In the genomic region with DNA sequence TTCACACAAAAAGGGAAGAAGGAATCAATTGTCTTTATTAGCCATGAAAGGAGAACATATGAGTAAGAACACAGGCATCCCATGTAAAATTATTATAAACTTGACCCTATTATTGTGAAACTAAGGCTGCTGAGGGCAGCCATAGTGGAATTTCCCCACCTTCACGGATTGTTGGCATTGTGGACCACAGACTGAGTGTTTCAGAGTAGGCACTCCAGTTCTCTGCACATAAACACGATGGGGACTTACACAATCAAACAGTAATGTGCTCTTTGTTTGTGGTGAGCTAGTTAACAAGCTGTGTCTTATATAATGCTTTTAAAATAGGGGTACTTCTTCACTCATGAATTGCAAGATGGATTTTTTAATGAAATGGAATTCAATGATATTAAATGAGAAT, we compare ENCODE assay signal across 26 mouse cellular contexts. TPM values are rescaled to one million over a fixed set of nuclear protein-coding genes. Genes with fewer than 3 reads are reported as not detected.
DNase-seq lines count a peak whose midpoint lies in the region; ATAC-seq and TF ChIP-seq lines count a peak whose summit lies in the region.
"Had no signal": no experiment of that assay in that cellular context is flagged by ENCODE, and none has a peak within 500 bp of the region (broad histone marks: within the 10 kb centered on the region; RNA-seq: fewer than 3 reads in every experiment).

No protein-coding gene starts in this region.

- peak; percentile 76 for ATAC-seq in lung, postnatal 0 days
- peak; percentile 92 for ATAC-seq in granulocyte monocyte progenitor cell, adult 5-6 weeks (replicated peaks; ENCODE audit: poor library complexity, severe bottlenecking)
- ATAC-seq in megakaryocyte progenitor cell, adult 5-6 weeks (replicated peaks; ENCODE audit: poor library complexity): peak; percentile 68
- ATAC-seq: activated CD4-positive, CD25-positive, alpha-beta regulatory T cell, adult 4 months; forebrain, embryonic 14.5 days; forebrain, postnatal 0 days; hindbrain, postnatal 0 days had no signal

- no peaks in the 10 kb centered on the region for H3K36me3 ChIP-seq in lung, postnatal 0 days (ENCODE audit: insufficient read depth, low read length)
- H3K36me3 ChIP-seq in forebrain, embryonic 10.5 days (replicated peaks): peaks cover 50% of the 10 kb centered on the region

- no peak overlapping the region for H3K27ac ChIP-seq in lung, postnatal 0 days (ENCODE audit: low read length)
- H3K27ac ChIP-seq in forebrain, embryonic 10.5 days: no peak overlapping the region
- H3K27ac ChIP-seq: embryonic facial prominence, embryonic 10.5 days; embryonic facial prominence, embryonic 13.5 days; heart, adult 2 months; heart, embryonic 10.5 days; heart, embryonic 13.5 days; hindbrain, embryonic 14.5 days; hindbrain, postnatal 0 days had no signal

- no peak overlapping the region for H3K4me2 ChIP-seq in lung, postnatal 0 days (replicated peaks; ENCODE audit: low read depth, low read length)
- H3K4me2 ChIP-seq: embryonic facial prominence, embryonic 13.5 days; heart, embryonic 13.5 days; hindbrain, embryonic 14.5 days had no signal

- WGBS in lung, postnatal 0 days: 54% methylated on average over 2 of the region's 2 CpGs
- WGBS in forebrain, embryonic 10.5 days: 92% methylated on average over 2 of the region's 2 CpGs

- no peak overlapping the region for H3K9ac ChIP-seq in lung, postnatal 0 days (replicated peaks; ENCODE audit: low read depth)
- H3K9ac ChIP-seq: embryonic facial prominence, embryonic 13.5 days; forebrain, postnatal 0 days; heart, embryonic 13.5 days; hindbrain, embryonic 14.5 days had no signal

- TF ChIP-seq EP300 in lung, postnatal 0 days (IDR thresholded peaks at IDR 0.05): peak; percentile 11; the same call in 1 of the 2 replicates

- no peaks in the 10 kb centered on the region for H3K27me3 ChIP-seq in lung, postnatal 0 days (replicated peaks; ENCODE audit: insufficient read depth, low read length)
- H3K27me3 ChIP-seq in forebrain, embryonic 10.5 days (ENCODE audit: poor library complexity, severe bottlenecking): no peaks in the 10 kb centered on the region
- H3K27me3 ChIP-seq: embryonic facial prominence, embryonic 13.5 days; heart, embryonic 13.5 days had no signal

- H3K4me3 ChIP-seq in lung, postnatal 0 days (ENCODE audit: low read depth, low read length): no peak overlapping the region
- no peak overlapping the region for H3K4me3 ChIP-seq in forebrain, embryonic 10.5 days
- H3K4me3 ChIP-seq: embryonic facial prominence, embryonic 10.5 days; embryonic facial prominence, embryonic 13.5 days; erythroblast, embryonic 14.5 days; heart, adult 2 months; heart, embryonic 10.5 days; heart, embryonic 13.5 days had no signal

- no peaks in the 10 kb centered on the region for H3K9me3 ChIP-seq in lung, postnatal 0 days (ENCODE audit: low read length)
- H3K9me3 ChIP-seq in forebrain, embryonic 10.5 days: peaks cover 10% of the 10 kb centered on the region; the same call in 1 of the 2 replicates
- H3K9me3 ChIP-seq: heart, embryonic 10.5 days; heart, embryonic 13.5 days had no signal

- DNase-seq in lung, postnatal 0 days (ENCODE audit: low spot score): peak; percentile 53
- DNase-seq in lung, postnatal 4 days: no peak
- peak; percentile 11 for DNase-seq in adipocyte (ENCODE audit: low spot score)
- no peak for DNase-seq in frontal cortex, adult 2 months (ENCODE audit: extremely low spot score in 1 of 2, low spot score in 1 of 2)
- DNase-seq in forebrain, embryonic 10.5 days (ENCODE audit: extremely low spot score, low spot score): no peak
- DNase-seq: cerebellum, adult 11 months; cerebellum, adult 2 months; cerebellum, adult 9-11 months; cerebellum, postnatal 25 days; embryo, embryonic 11 days; forebrain, postnatal 0 days; gastrocnemius, postnatal 25 days; heart, postnatal 14 days; heart, postnatal 4 days had no signal

- H3K4me1 ChIP-seq in lung, postnatal 0 days (ENCODE audit: insufficient read depth, low read depth, low read length): no peaks in the 10 kb centered on the region
- no peaks in the 10 kb centered on the region for H3K4me1 ChIP-seq in forebrain, embryonic 10.5 days
- H3K4me1 ChIP-seq: embryonic facial prominence, embryonic 10.5 days; embryonic facial prominence, embryonic 13.5 days; heart, embryonic 10.5 days; heart, embryonic 13.5 days had no signal

- no peak for TF ChIP-seq CTCF in lung, postnatal 0 days (IDR thresholded peaks at IDR 0.05)

RNA-seq across cellular contexts. Expression of a gene that starts 52.1 kb away (rescaled TPM):
- 4.2 and 6.9 TPM in 2 replicates for polyA plus RNA-seq in lung, postnatal 0 days (2015; fragmentation: Nextera tagmentation; extraction: Ambion mirVana)
- 5.6 and 6.4 TPM in 2 replicates for total RNA-seq in granulocyte monocyte progenitor cell, adult 5-6 weeks (2014; fragmentation: Nextera tagmentation)
- 3.7 and 5.4 TPM in 2 replicates for total RNA-seq in granulocyte monocyte progenitor cell, adult 5-6 weeks (2017)
- total RNA-seq in megakaryocyte progenitor cell, adult 5-6 weeks (2015): 5.0 and 7.4 TPM in 2 replicates
- 2.7 and 4.4 TPM in 2 replicates for total RNA-seq in megakaryocyte progenitor cell, adult 5-6 weeks (2017)
- 8.1 and 8.8 TPM in 2 replicates for polyA plus RNA-seq in frontal cortex, adult 2 months (2012; rRNA removed)
- 36.5 and 37.6 TPM in 2 replicates for polyA plus RNA-seq in forebrain, embryonic 10.5 days (2016; fragmentation: Nextera tagmentation; extraction: Ambion mirVana)

RNA-seq across cellular contexts. Expression of a gene that starts 52.2 kb away (rescaled TPM):
- polyA plus RNA-seq in lung, postnatal 0 days (2015; fragmentation: Nextera tagmentation; extraction: Ambion mirVana): 17.6 and 20.0 TPM in 2 replicates
- total RNA-seq in granulocyte monocyte progenitor cell, adult 5-6 weeks (2014; fragmentation: Nextera tagmentation): 8.4 and 19.9 TPM in 2 replicates
- 12.2 and 20.3 TPM in 2 replicates for total RNA-seq in granulocyte monocyte progenitor cell, adult 5-6 weeks (2017)
- 29.9 and 35.5 TPM in 2 replicates for total RNA-seq in megakaryocyte progenitor cell, adult 5-6 weeks (2015)
- total RNA-seq in megakaryocyte progenitor cell, adult 5-6 weeks (2017): 15.5 and 17.2 TPM in 2 replicates
- 23.5 and 26.1 TPM in 2 replicates for polyA plus RNA-seq in frontal cortex, adult 2 months (2012; rRNA removed)
- polyA plus RNA-seq in forebrain, embryonic 10.5 days (2016; fragmentation: Nextera tagmentation; extraction: Ambion mirVana): 30.2 and 32.2 TPM in 2 replicates

Comparison
In these comparisons a context has a peak if more than half of its experiments do, and no peak if none do; other contexts are left out.
1. DNase-seq: peak in lung, postnatal 0 days (single experiment) and adipocyte (single experiment); none in lung, postnatal 4 days (0 of 2), frontal cortex, adult 2 months (0 of 2) and forebrain, embryonic 10.5 days (single experiment).
2. Peak in every context shown above with its lines, with median percentiles within 50 percentile points of each other: ATAC-seq.